Mouse (Mus musculus) left cerebral cortex, adult 2 months (tissue): ENCODE data around the gene Cnga4. TPM values are rescaled to one million over a fixed set of nuclear protein-coding genes. Genes with fewer than 3 reads are reported as not detected.
"Not testable (repeated sequence)": the region's sequence is repeated elsewhere in the genome, so short reads cannot be mapped to it uniquely, and the experiment has no call there.

Source experiments
- DNase-seq, 2 experiments: peaks; one replicate each; pipeline ENCODE4 v3.0.0; 2021 to 2022; ENCODE audit warnings: low spot score in 2 of 2, mixed read lengths in 1 of 2; ENCODE audit errors: extremely low spot score in 1 of 2
- H3K27ac ChIP-seq: fragments of 200-600 bp; 2 replicates; pipeline ENCODE4 v1.8.1; 2022
- H3K4me3 ChIP-seq: fragments of 200-600 bp; 2 replicates; pipeline ENCODE4 v1.8.1; 2022
- CTCF ChIP-seq: fragments of 200-600 bp; IDR thresholded peaks from 2 replicates; pipeline ENCODE4 v1.8.1; 2022; ENCODE audit warnings: antibody characterized with exemption, mild to moderate bottlenecking, moderate library complexity
- intact Hi-C: fragments of 180-260 bp; cut with DNase I; formaldehyde crosslinking; loops from one replicate; pipeline ENCODE4 v1.15.1; 2025
- long read RNA-seq, 2 experiments: library from polyadenylated mRNA; stranded (forward); transcript quantifications; one replicate each; pipeline ENCODE4 v2.0.0; 2021; ENCODE audit warnings: borderline mapping rate in 2 of 2
- total RNA-seq, 2 experiments: library from RNA; stranded (reverse); gene quantifications; 2 replicates each; pipeline ENCODE4 v1.2.3; 2021

Cnga4 gene
- total RNA-seq = 1 to 10 TPM in 1 of 2 experiments, under 1 TPM in 1; 0.98 to 1.1 TPM
- long read RNA-seq, experiment 1, partial matches to known transcripts = 0 of 3 reads
- long read RNA-seq, experiment 1, other reads (novel, unspliced or antisense) = 3 of 3 reads
- long read RNA-seq, experiment 2, partial matches to known transcripts = 0 of 1 reads
- long read RNA-seq, experiment 2, other reads (novel, unspliced or antisense) = 1 of 1 reads

DNA sequence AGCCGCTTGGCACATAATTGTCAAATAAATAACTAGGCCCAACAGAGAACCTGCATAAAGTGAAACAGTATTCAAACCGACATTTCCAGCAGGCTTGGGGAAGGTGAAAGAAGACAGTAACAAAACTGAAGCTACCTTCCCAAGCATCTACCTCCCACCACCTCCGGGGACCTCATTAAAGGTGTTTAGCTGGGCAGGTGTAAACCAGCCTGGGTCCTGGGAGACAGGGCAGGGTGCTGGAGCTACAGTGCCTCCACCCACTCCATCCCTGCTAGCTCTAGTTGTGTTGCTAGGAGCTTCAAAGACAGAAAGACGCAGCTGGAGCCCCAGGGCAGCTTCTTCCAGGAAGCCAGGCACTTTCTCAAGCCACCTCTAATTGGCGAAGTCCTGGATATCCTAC is at the start of gene Cnga4:
Gene Cnga4 (plus strand): TSS at position 301 of the 400 bp plus-strand sequence.
- no peak for DNase-seq
- no peak for TF ChIP-seq CTCF
- H3K27ac ChIP-seq = no peak within 1 kb of the TSS
- intact Hi-C loops = loop anchor here (10.0 kb wide), 2 partner anchors 231 to 331 kb away; partner anchors contain the start of genes Ilk, Rrp8 and Trim3
- no peak within 1 kb of the TSS for H3K4me3 ChIP-seq

DNA sequence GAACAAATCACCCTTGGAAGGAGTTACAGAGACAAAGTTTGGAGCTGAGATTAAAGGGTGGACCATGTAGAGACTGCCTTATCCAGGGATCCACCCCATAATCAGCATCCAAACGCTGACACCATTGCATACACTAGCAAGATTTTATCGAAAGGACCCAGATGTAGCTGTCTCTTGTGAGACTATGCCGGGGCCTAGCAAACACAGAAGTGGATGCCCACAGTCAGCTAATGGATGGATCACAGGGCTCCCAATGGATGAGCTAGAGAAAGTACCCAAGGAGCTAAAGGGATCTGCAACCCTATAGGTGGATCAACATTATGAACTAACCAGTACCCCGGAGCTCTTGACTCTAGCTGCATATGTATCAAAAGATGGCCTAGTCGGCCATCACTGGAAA is 48.3 kb upstream of the Cnga4 start:
- DNase-seq, intact Hi-C loops, H3K4me3 ChIP-seq, H3K27ac ChIP-seq: not testable (repeated sequence)

DNA sequence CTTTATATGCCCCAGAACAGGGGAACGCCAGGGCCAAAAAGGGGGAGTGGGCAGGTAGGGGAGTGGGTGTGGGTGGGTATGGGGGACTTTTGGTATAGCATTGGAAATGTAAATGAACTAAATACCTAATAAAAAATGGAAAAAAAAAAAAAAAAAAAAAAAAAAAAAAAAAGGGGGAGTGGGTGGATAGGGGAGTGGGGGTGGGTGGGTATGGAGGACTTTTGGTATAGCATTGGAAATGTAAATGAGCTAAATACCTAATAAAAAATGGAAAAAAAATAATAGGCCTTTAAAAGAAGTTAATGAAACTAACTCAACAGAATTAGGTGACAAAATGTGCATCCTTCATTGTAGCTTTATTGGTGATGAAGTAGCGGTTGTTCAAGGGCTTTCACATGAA is 47.9 kb upstream of the Cnga4 start:
- intact Hi-C loops, DNase-seq, H3K27ac ChIP-seq, H3K4me3 ChIP-seq: not testable (repeated sequence)

DNA sequence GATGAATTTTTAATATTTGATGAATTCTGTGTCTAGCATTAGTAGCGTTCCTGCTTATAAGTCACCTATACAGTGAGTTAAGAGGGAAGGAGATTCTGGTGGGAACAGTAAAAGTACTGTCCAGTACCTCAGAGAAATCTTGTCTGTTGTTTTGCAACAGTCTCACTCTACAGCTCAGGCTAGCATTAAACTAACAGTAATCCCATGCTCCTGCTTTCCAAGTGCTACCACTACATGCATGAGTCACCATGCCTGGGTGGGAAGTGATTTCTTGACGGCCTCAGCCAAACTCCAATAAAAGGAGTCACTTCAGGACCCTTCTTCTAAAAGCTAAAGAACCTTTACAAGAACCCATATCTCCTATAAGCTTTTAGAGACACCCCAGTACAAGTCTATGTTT is 42.7 kb upstream of the Cnga4 start:
- no peak for TF ChIP-seq CTCF
- no peak for DNase-seq
- intact Hi-C loops = no loop called here
- Histone ChIP-seq H3K4me3 (no peak overlapping the region), H3K27ac (no peak overlapping the region)

DNA sequence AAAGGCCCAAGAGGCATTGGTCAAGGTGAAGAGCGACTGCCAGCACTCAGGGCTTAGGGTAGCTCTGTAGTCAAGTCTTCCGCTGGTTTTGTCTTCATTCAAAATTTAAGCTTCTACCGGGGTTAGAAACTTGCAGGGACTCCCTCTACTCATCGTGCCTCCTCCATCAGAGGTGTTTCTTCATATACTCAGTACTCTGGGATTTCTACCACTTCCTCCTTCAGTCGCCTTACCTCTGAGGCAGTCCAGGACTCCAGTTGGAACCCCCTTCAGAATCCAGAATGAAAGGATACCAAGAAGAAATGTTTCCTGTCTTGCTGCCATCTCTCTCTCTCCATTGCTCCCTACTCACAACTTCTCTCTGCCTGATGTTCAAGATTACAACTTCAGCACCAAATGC is 37.1 kb upstream of the Cnga4 start:
- H3K27ac ChIP-seq = no peak overlapping the region
- no peak for DNase-seq
- no peak for TF ChIP-seq CTCF
- intact Hi-C loops = no loop called here
- H3K4me3 ChIP-seq = no peak overlapping the region

DNA sequence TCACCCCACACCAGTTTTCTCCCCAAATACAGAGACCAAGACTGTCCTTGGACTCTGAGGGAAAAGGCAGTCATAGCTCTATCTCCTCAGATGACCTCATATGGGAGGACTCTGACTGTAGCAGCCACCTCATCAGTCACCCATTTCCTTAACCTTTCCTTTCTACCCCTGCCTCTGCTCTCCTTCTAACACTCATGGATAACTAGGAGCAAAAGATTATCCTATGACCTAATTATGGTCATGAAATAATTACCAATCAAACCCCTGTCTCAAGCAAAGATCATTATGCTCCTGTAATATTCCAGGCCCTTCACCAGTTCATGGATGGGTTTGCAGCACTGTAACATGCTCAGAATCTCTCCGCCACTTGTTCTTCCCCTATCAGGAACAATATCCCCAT is 36.4 kb upstream of the Cnga4 start, which contains the start of gene Olfr692:
Gene Olfr692 (plus strand): TSS at position 301 of the 400 bp plus-strand sequence.
- intact Hi-C loops = no loop called here
- no peak for DNase-seq
- no peak within 1 kb of the TSS for H3K4me3 ChIP-seq
- H3K27ac ChIP-seq = no peak within 1 kb of the TSS
- TF ChIP-seq CTCF = no peak

DNA sequence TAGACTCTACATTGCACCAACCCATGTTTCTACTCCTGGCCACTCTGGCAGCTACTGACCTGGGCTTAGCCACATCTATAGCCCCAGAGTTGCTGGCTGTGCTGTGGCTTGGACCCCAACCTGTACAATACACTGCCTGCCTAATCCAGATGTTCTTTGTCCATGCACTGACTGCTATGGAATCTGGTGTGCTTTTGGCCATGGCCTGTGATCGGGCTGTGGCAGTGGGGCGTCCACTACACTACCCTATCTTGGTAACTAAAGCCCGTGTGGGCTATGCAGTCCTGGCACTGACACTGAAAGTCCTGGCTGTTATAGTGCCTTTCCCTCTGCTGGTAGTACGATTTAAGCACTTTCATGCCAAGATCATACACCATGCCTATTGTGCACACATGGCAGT is 35.8 kb upstream of the Cnga4 start:
- Histone ChIP-seq H3K27ac (no peak overlapping the region), H3K4me3 (no peak overlapping the region)
- intact Hi-C loops = no loop called here
- no peak for TF ChIP-seq CTCF
- no peak for DNase-seq

DNA sequence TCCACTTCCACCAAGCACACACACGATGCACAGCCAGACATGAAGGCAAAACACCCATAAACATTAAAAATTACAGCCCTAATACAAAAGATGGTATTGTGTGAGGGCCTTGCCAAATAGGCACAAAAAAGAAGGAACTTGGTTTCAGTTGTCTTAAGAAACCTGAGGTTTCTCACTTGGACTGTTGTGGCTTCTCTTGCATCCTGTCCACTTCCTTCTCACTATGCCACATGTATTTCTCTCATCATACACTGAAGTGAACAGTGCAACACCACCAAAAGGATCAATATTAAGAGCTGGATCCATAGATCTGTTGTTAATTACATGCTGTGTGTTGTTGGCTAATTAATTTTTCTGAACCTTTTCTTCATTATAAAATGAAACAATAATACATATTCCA is 31.5 kb upstream of the Cnga4 start:
- no peak overlapping the region for H3K4me3 ChIP-seq
- no peak overlapping the region for H3K27ac ChIP-seq
- no peak for TF ChIP-seq CTCF
- DNase-seq = no peak
- intact Hi-C loops = no loop called here

DNA sequence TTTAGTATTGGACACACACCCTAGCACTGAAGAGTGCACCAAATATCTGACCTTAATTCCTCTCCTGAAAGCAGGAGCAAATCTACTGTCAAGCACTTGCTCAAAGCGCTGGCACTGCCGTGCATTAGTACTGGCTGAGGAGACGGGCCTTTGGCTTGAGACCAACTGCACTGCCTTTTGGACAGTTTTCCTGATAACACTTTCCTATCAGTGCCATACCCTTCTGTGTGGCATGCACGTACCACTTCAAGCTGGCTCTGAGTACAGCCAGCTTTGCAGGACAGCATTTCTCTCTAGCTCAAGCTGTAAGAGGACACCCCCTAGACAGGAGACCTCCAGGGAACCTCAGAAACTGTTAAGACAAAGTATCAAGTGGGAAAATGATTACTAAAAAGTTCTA is 30.9 kb upstream of the Cnga4 start:
- no peak overlapping the region for H3K4me3 ChIP-seq
- no peak overlapping the region for H3K27ac ChIP-seq
- TF ChIP-seq CTCF = no peak
- no peak for DNase-seq
- intact Hi-C loops = no loop called here

DNA sequence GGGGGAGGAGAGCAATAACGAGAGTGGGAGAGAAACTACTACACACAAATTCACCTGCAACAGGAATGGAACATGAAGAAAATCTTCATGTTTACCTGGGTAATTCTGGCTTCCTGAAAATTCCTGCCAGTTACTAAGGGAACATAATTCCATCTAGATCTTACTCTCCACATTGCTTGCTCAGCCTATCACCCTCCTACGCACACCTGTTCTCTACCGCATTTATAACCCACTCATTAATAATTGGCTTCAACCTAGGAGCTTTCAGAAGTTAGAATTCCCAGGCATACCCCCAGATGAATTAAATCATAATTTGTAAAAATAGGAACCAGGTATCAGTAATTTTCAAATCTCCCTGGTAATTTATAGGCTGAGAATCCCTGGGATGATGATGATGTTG is 30.4 kb upstream of the Cnga4 start:
- no peak overlapping the region for H3K27ac ChIP-seq
- no peak for DNase-seq
- TF ChIP-seq CTCF = no peak
- no peak overlapping the region for H3K4me3 ChIP-seq
- intact Hi-C loops = no loop called here

DNA sequence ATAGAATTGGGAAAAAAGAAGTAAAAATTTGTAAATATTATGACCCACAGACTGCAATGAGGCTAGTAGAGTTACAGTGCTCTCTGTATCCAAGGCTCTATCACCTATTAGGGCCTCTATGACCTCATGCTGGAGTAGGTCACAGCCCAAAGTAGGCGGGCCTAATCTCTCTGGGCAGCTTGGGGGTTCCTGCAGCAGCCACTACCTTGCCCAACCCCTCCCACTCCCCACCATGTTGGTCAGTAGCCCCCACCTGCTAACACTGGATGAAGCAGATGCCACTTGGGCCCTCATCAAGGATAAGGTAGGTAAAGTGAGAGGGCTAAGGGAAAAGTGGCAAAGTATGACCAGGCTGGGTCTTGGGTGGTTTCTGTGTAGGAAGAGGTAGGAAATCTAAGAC is 29.5 kb upstream of the Cnga4 start, which contains the start of gene Gm5901:
Gene Gm5901 (plus strand): TSS at position 173 of the 400 bp plus-strand sequence.
- TF ChIP-seq CTCF = no peak
- intact Hi-C loops = no loop called here
- H3K27ac ChIP-seq = no peak within 1 kb of the TSS

DNA sequence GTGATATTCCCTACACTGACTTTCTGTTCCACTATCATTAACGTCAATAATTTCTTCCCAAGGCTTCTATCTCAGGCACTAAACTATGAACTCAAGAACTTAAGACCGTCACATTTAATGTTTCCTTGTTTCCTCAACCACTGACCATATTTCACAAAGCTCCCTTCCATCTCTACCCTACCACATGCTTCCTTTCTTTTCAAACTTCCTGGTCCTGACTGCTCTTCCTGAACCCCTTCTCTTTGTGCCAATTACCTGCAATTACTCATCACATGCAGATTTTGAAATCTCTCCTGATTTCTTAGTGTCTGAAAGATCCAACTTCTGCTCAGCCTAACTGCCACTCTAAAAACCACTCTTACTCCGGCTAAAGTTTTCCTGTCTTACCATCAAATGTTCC is 24.0 kb upstream of the Cnga4 start:
- Histone ChIP-seq H3K4me3 (no peak overlapping the region), H3K27ac (no peak overlapping the region)
- no peak for TF ChIP-seq CTCF
- intact Hi-C loops = no loop called here
- no peak for DNase-seq

More for the DNA sequence above, 29.5 kb upstream of the Cnga4 start, which contains the start of gene Gm5901:
- H3K4me3 ChIP-seq = no peak within 1 kb of the TSS
- no peak for DNase-seq

DNA sequence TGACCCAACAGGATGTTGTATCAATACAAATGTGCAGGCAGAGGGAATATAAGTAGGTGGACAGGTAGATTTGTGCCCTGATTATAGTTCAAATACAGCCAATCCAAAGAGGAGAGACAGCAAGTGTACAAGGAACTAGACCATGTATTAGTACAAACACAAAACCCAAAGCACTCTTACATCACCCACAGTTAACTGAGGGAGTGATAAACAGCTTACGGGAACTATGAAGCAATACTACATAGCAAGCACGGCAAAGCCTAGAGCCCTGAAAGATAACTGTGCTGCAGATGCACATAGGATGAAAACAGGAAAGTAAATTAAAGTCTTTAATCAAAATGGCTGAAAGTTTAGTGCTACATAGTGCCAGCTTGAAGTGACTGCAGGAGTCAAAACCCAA is 16.7 kb upstream of the Cnga4 start:
- Histone ChIP-seq H3K27ac (no peak overlapping the region), H3K4me3 (no peak overlapping the region)
- no peak for DNase-seq
- no peak for TF ChIP-seq CTCF
- intact Hi-C loops = no loop called here
